Mouse (Mus musculus): Measurements from ENCODE around the gene Vmn1r87.

GRCm38 (mm10) chr7:13095073-13095472 lies 44.9 kb downstream of the Vmn1r87 start, which contains the start of gene Vmn1r85:
- TF ChIP-seq CTCF (IDR thresholded peaks at IDR 0.05; ENCODE audit: low read depth) (no peak), EP300 (IDR thresholded peaks at IDR 0.05; ENCODE audit: low read depth) (no peak)
